Mouse (Mus musculus) gastrocnemius, adult 2 months (tissue): ENCODE measurements around the gene Eif2ak4. TPM values are rescaled to one million over a fixed set of nuclear protein-coding genes. Genes with fewer than 3 reads are reported as not detected.

Experiments
- DNase-seq: peaks from one replicate; pipeline ENCODE4 v3.0.0; 2022
- H3K27ac ChIP-seq: fragments of 200-600 bp; 2 replicates; pipeline ENCODE4 v1.8.1; 2022; ENCODE audit warnings: mild to moderate bottlenecking
- H3K4me3 ChIP-seq: fragments of 200-600 bp; 2 replicates; pipeline ENCODE4 v1.8.1; 2022; ENCODE audit warnings: mild to moderate bottlenecking, moderate library complexity
- CTCF ChIP-seq: fragments of 200-600 bp; IDR thresholded peaks from 2 replicates; pipeline ENCODE4 v1.8.1; 2022; ENCODE audit warnings: antibody characterized with exemption, mild to moderate bottlenecking, moderate library complexity
- intact Hi-C: fragments of 180-260 bp; cut with DNase I; formaldehyde crosslinking; loops from one replicate; pipeline ENCODE4 v1.15.1; 2025
- total RNA-seq, 2 experiments: library from RNA; stranded (reverse); gene quantifications; 2 replicates each; pipeline ENCODE4 v1.2.3; 2021

Eif2ak4 gene
- total RNA-seq, 2 experiments from 2014 or later, result 4.2 to 5.2 TPM

GRCm38 (mm10) chr2:118457029-118457428 is 68.6 kb downstream of the Eif2ak4 start:
- H3K27ac ChIP-seq, result no peak overlapping the region
- intact Hi-C loops, result no loop called here
- no peak for TF ChIP-seq CTCF
- DNase-seq, result no peak
- H3K4me3 ChIP-seq, result no peak overlapping the region

GRCm38 (mm10) chr2:118457463-118458261 is 69.2 kb downstream of the Eif2ak4 start:
- no peak overlapping the region for H3K4me3 ChIP-seq
- H3K27ac ChIP-seq, result no peak overlapping the region
- no peak for DNase-seq
- TF ChIP-seq CTCF, result no peak
- intact Hi-C loops, result no loop called here

GRCm38 (mm10) chr2:118461480-118462165 is 73.2 kb downstream of the Eif2ak4 start:
- no peak for DNase-seq
- intact Hi-C loops, result no loop called here
- TF ChIP-seq CTCF, result no peak
- Histone ChIP-seq H3K4me3 (no peak overlapping the region), H3K27ac (no peak overlapping the region)

GRCm38 (mm10) chr2:118463480-118463879 is 75.1 kb downstream of the Eif2ak4 start:
- no peak for DNase-seq
- intact Hi-C loops, result no loop called here
- Histone ChIP-seq H3K4me3 (no peak overlapping the region), H3K27ac (no peak overlapping the region)
- no peak for TF ChIP-seq CTCF

- TF ChIP-seq CTCF, result no peak
- Histone ChIP-seq H3K27ac (no peak overlapping the region), H3K4me3 (no peak overlapping the region)
- no peak for DNase-seq
- intact Hi-C loops, result no loop called here
These were observed 76.0 kb downstream of the Eif2ak4 start for GRCm38 (mm10) chr2:118464450-118464849.

GRCm38 (mm10) chr2:118465894-118466293 is 77.5 kb downstream of the Eif2ak4 start:
- TF ChIP-seq CTCF, result no peak
- peak overlapping the region; percentile 58 for H3K27ac ChIP-seq
- DNase-seq, result no peak
- intact Hi-C loops, result no loop called here
- no peak overlapping the region for H3K4me3 ChIP-seq

- TF ChIP-seq CTCF, result peak; percentile 14; the same call in 1 of the 2 replicates
- Histone ChIP-seq H3K4me3 (no peak overlapping the region), H3K27ac (peak overlapping the region; percentile 58)
- intact Hi-C loops, result no loop called here
- no peak for DNase-seq
These were observed 78.2 kb downstream of the Eif2ak4 start for GRCm38 (mm10) chr2:118466601-118467000.

- intact Hi-C loops, result no loop called here
These were observed 79.9 kb downstream of the Eif2ak4 start for GRCm38 (mm10) chr2:118468354-118468753.

GRCm38 (mm10) chr2:118478833-118479549 is 90.6 kb downstream of the Eif2ak4 start:
- intact Hi-C loops, result no loop called here
- Histone ChIP-seq H3K4me3 (peak overlapping the region; percentile 99), H3K27ac (peak overlapping the region; percentile 99)
- no peak for TF ChIP-seq CTCF
- DNase-seq, result no peak

More at GRCm38 (mm10) chr2:118468354-118468753, 79.9 kb downstream of the Eif2ak4 start:
- TF ChIP-seq CTCF, result no peak
- no peak for DNase-seq
- H3K4me3 ChIP-seq, result no peak overlapping the region
- H3K27ac ChIP-seq, result no peak overlapping the region

GRCm38 (mm10) chr2:118479550-118479909 is 91.1 kb downstream of the Eif2ak4 start, which contains the start of gene Srp14:
Gene Srp14 (minus strand): TSS chr2:118479711.
- DNase-seq, result peak; percentile 97
- intact Hi-C loops, result no loop called here
- no peak for TF ChIP-seq CTCF
- Histone ChIP-seq H3K4me3 (peak within 1 kb of the TSS; percentile 99), H3K27ac (peak within 1 kb of the TSS; percentile 99)

GRCm38 (mm10) chr2:118480886-118481285 is 92.5 kb downstream of the Eif2ak4 start:
- TF ChIP-seq CTCF, result no peak
- intact Hi-C loops, result no loop called here
- no peak for DNase-seq
- Histone ChIP-seq H3K4me3 (no peak overlapping the region), H3K27ac (no peak overlapping the region)

GRCm38 (mm10) chr2:118483032-118483431 is 94.6 kb downstream of the Eif2ak4 start:
- no peak overlapping the region for H3K4me3 ChIP-seq
- H3K27ac ChIP-seq, result no peak overlapping the region
- intact Hi-C loops, result no loop called here
- TF ChIP-seq CTCF, result no peak
- no peak for DNase-seq

- no peak overlapping the region for H3K27ac ChIP-seq
- intact Hi-C loops, result no loop called here
- no peak overlapping the region for H3K4me3 ChIP-seq
- no peak for DNase-seq
- TF ChIP-seq CTCF, result no peak
These were observed 96.0 kb downstream of the Eif2ak4 start for GRCm38 (mm10) chr2:118484386-118484898.
